ENCODE assay signal across 14 mouse cellular contexts in the genomic region with DNA sequence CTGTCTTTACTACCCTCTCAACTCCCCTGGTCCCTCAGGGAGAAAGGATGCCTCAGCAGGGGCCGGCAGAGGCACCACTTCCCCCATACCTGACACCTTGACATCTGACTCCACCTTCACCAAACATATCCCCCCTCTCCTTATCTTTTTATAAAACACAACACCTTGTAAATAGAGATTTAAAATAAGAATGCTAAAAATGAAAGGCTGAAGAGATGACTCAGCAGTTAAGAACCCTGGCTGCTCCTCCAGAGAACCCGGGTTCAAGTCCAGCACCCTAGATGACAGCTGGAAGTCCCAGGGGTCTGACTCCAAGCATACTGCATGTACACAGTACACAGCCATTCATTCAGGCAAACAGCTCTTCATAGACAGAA. TPM values are rescaled to one million over a fixed set of nuclear protein-coding genes. Genes with fewer than 3 reads are reported as not detected.
DNase-seq lines count a peak whose midpoint lies in the region; ATAC-seq and TF ChIP-seq lines count a peak whose summit lies in the region.
"Had no signal": no experiment of that assay in that cellular context is flagged by ENCODE, and none has a peak within 500 bp of the region (broad histone marks: within the 10 kb centered on the region; RNA-seq: fewer than 3 reads in every experiment).

No protein-coding gene starts in this region.

- H3K4me2 ChIP-seq in forebrain, embryonic 12.5 days = no peak overlapping the region
- peak overlapping the region; percentile 73 for H3K4me2 ChIP-seq in liver, embryonic 11.5 days
- H3K4me2 ChIP-seq in liver, embryonic 14.5 days (ENCODE audit: low read depth) = peak overlapping the region; percentile 87

- H3K4me1 ChIP-seq in forebrain, embryonic 10.5 days = peaks cover 58% of the 10 kb centered on the region
- H3K4me1 ChIP-seq in forebrain, embryonic 12.5 days = peaks cover 13% of the 10 kb centered on the region
- peaks cover 54% of the 10 kb centered on the region for H3K4me1 ChIP-seq in liver, embryonic 11.5 days (replicated peaks; ENCODE audit: control insufficient read depth, insufficient read depth, low read length)
- H3K4me1 ChIP-seq in liver, embryonic 14.5 days (replicated peaks; ENCODE audit: control insufficient read depth in 2 of 2, insufficient read depth in 2 of 2, low read length in 1 of 2) = peaks cover 40 to 57% of the 10 kb centered on the region in 2 experiments

- H3K9ac ChIP-seq in forebrain, embryonic 12.5 days = no peak overlapping the region
- peak overlapping the region; percentile 72 for H3K9ac ChIP-seq in liver, embryonic 11.5 days (ENCODE audit: low read depth, low read length)
- H3K9ac ChIP-seq in liver, embryonic 14.5 days (replicated peaks) = peak overlapping the region; percentile 63

- H3K27ac ChIP-seq in forebrain, embryonic 10.5 days = peak overlapping the region; percentile 65
- H3K27ac ChIP-seq in forebrain, embryonic 12.5 days = no peak overlapping the region
- H3K27ac ChIP-seq in liver, embryonic 11.5 days (ENCODE audit: low read depth, low read length) = peak overlapping the region; percentile 96
- H3K27ac ChIP-seq in liver, embryonic 14.5 days = peak overlapping the region; percentile 95
- H3K27ac ChIP-seq: macrophage had no signal

- no peaks in the 10 kb centered on the region for H3K9me3 ChIP-seq in forebrain, embryonic 10.5 days
- H3K9me3 ChIP-seq in forebrain, embryonic 12.5 days = no peaks in the 10 kb centered on the region
- H3K9me3 ChIP-seq in liver, embryonic 11.5 days (ENCODE audit: control insufficient read depth, low read length) = no peaks in the 10 kb centered on the region
- H3K9me3 ChIP-seq in liver, embryonic 14.5 days (ENCODE audit: control insufficient read depth, low read length) = no peaks in the 10 kb centered on the region

- no peak overlapping the region; the same call in 1 of the 2 replicates for H3K4me3 ChIP-seq in forebrain, embryonic 10.5 days
- no peak overlapping the region for H3K4me3 ChIP-seq in forebrain, embryonic 12.5 days (replicated peaks)
- H3K4me3 ChIP-seq in liver, embryonic 11.5 days (ENCODE audit: low read depth, low read length) = peak overlapping the region; percentile 33
- peak overlapping the region; percentile 17 to 18; a peak in 2 of 4 replicates for H3K4me3 ChIP-seq in liver, embryonic 14.5 days (ENCODE audit: insufficient read depth in 1 of 2, low read depth in 2 of 2, low read length in 2 of 2)

- H3K36me3 ChIP-seq in forebrain, embryonic 10.5 days (replicated peaks) = peaks cover 10% of the 10 kb centered on the region
- H3K36me3 ChIP-seq in forebrain, embryonic 12.5 days (replicated peaks) = peaks cover 7% of the 10 kb centered on the region
- H3K36me3 ChIP-seq in liver, embryonic 11.5 days (ENCODE audit: control insufficient read depth, insufficient read depth, low read length) = peaks cover 10% of the 10 kb centered on the region
- H3K36me3 ChIP-seq in liver, embryonic 14.5 days (replicated peaks; ENCODE audit: control insufficient read depth, insufficient read depth, low read depth) = peaks cover 7% of the 10 kb centered on the region

- 57% methylated on average over 2 of the region's 2 CpGs for WGBS in forebrain, embryonic 10.5 days
- 61% methylated on average over 2 of the region's 2 CpGs for WGBS in forebrain, embryonic 12.5 days
- WGBS in liver, embryonic 11.5 days = 26% methylated on average over 2 of the region's 2 CpGs
- WGBS in liver, embryonic 14.5 days (ENCODE audit: insufficient replicate concordance) = 19% methylated on average over 2 of the region's 2 CpGs

- no peak for TF ChIP-seq EP300 in liver, embryonic 14.5 days (IDR thresholded peaks at IDR 0.05; ENCODE audit: low read depth)

- H3K27me3 ChIP-seq in forebrain, embryonic 10.5 days (ENCODE audit: poor library complexity, severe bottlenecking) = 0 out of 2 replicates have a peak, but pooled peaks cover 6% of the 10 kb centered on the region
- 0 out of 2 replicates have a peak, but pooled peaks cover 14% of the 10 kb centered on the region for H3K27me3 ChIP-seq in forebrain, embryonic 12.5 days
- H3K27me3 ChIP-seq in liver, embryonic 11.5 days (replicated peaks; ENCODE audit: control insufficient read depth, insufficient read depth, low read length) = no peaks in the 10 kb centered on the region
- H3K27me3 ChIP-seq in liver, embryonic 14.5 days (ENCODE audit: control insufficient read depth, insufficient read depth, low read length) = no peaks in the 10 kb centered on the region

- no peak for TF ChIP-seq CTCF in liver, embryonic 14.5 days (IDR thresholded peaks at IDR 0.05; ENCODE audit: low read depth)

- no peak for DNase-seq in forebrain, embryonic 10.5 days (ENCODE audit: extremely low spot score, low spot score)
- no peak for DNase-seq in liver, embryonic 11.5 days (ENCODE audit: low spot score)
- DNase-seq in liver = no peak
- DNase-seq in ZHBTc4 (ENCODE audit: low read depth, low spot score) = peak; percentile 12
- DNase-seq in liver, embryonic 14.5 days (ENCODE audit: low read depth in 3 of 3, low spot score in 3 of 3) = no peak
- DNase-seq in gastrocnemius, adult 18-20 months (ENCODE audit: low spot score) = no peak
- no peak for DNase-seq in gastrocnemius, postnatal 25 days
- DNase-seq: adrenal gland, postnatal 10 days; right cerebral cortex, postnatal 4 days had no signal

- no peak for ATAC-seq in forebrain, embryonic 12.5 days (ENCODE audit: low FRiP score)
- ATAC-seq in liver, embryonic 11.5 days (replicated peaks; ENCODE audit: low FRiP score) = no peak
- ATAC-seq in liver, embryonic 14.5 days (ENCODE audit: insufficient read depth) = no peak
- ATAC-seq: forebrain, embryonic 14.5 days had no signal

RNA-seq across cellular contexts. Expression of gene Hsp90aa1, which starts 3.4 kb away (rescaled TPM):
- polyA plus RNA-seq in forebrain, embryonic 10.5 days (2016; fragmentation: Nextera tagmentation; extraction: Ambion mirVana) = 1,260 and 1,271 TPM in 2 replicates
- polyA plus RNA-seq in forebrain, embryonic 12.5 days (2016; fragmentation: Nextera tagmentation; extraction: Ambion mirVana) = 1,281 and 1,312 TPM in 2 replicates
- 1,759 and 1,828 TPM in 2 replicates for polyA plus RNA-seq in liver, embryonic 11.5 days (2014; fragmentation: Nextera tagmentation; extraction: Ambion mirVana)
- 103 and 161 TPM in 2 replicates for polyA plus RNA-seq in liver, embryonic 14.5 days (2012; rRNA removed)
- polyA plus RNA-seq in liver, embryonic 14.5 days (2014; fragmentation: Nextera tagmentation; extraction: Ambion mirVana) = 653 and 697 TPM in 2 replicates
- total RNA-seq in gastrocnemius, adult 18-20 months (2021) = 100 to 1,000 TPM in 1 of 2 experiments, 10 to 100 TPM in 1; 46.1 to 109 TPM
- total RNA-seq in gastrocnemius, postnatal 25 days (2021) = 10 to 100 TPM; 48.5 to 51.3 TPM

RNA-seq across cellular contexts. Expression of gene 1700001K19Rik, which starts 16.7 kb away (rescaled TPM):
- polyA plus RNA-seq in forebrain, embryonic 10.5 days (2016; fragmentation: Nextera tagmentation; extraction: Ambion mirVana) = not detected in 2 replicates
- polyA plus RNA-seq in forebrain, embryonic 12.5 days (2016; fragmentation: Nextera tagmentation; extraction: Ambion mirVana) = not detected in 2 replicates
- not detected in 2 replicates for polyA plus RNA-seq in liver, embryonic 11.5 days (2014; fragmentation: Nextera tagmentation; extraction: Ambion mirVana)
- polyA plus RNA-seq in liver, embryonic 14.5 days (2012; rRNA removed) = not detected in 2 replicates
- polyA plus RNA-seq in liver, embryonic 14.5 days (2014; fragmentation: Nextera tagmentation; extraction: Ambion mirVana) = not detected in 2 replicates
- total RNA-seq in gastrocnemius, adult 18-20 months (2021) = not detected
- not detected for total RNA-seq in gastrocnemius, postnatal 25 days (2021)
- total RNA-seq: adrenal gland, postnatal 10 days; layer of hippocampus, adult 18-20 months; left cerebral cortex, postnatal 25 days had no signal
- polyA plus RNA-seq: forebrain, embryonic 14.5 days; macrophage had no signal

RNA-seq across cellular contexts. Expression of gene Wdr20, which starts 38.6 kb away (rescaled TPM):
- polyA plus RNA-seq in forebrain, embryonic 10.5 days (2016; fragmentation: Nextera tagmentation; extraction: Ambion mirVana) = 22.5 and 23.5 TPM in 2 replicates
- 28.2 and 33.5 TPM in 2 replicates for polyA plus RNA-seq in forebrain, embryonic 12.5 days (2016; fragmentation: Nextera tagmentation; extraction: Ambion mirVana)
- polyA plus RNA-seq in liver, embryonic 11.5 days (2014; fragmentation: Nextera tagmentation; extraction: Ambion mirVana) = 17.7 and 18.2 TPM in 2 replicates
- 9.1 and 10.1 TPM in 2 replicates for polyA plus RNA-seq in liver, embryonic 14.5 days (2012; rRNA removed)
- 7.5 and 8.8 TPM in 2 replicates for polyA plus RNA-seq in liver, embryonic 14.5 days (2014; fragmentation: Nextera tagmentation; extraction: Ambion mirVana)
- 10 to 100 TPM; 16.6 to 17.4 TPM for total RNA-seq in gastrocnemius, adult 18-20 months (2021)
- total RNA-seq in gastrocnemius, postnatal 25 days (2021) = 10 to 100 TPM; 15.4 to 17.4 TPM

Comparison
In these comparisons a context has a peak if more than half of its experiments do, and no peak if none do; other contexts are left out.
1. H3K4me3 ChIP-seq: peak in liver, embryonic 11.5 days (single experiment) and liver, embryonic 14.5 days (2 of 2); none in forebrain, embryonic 10.5 days (single experiment) and forebrain, embryonic 12.5 days (single experiment).